Mouse (Mus musculus) intestine, embryonic 15.5 days (tissue): ENCODE measurements around the gene Gprc5a. TPM values are rescaled to one million over a fixed set of nuclear protein-coding genes. Genes with fewer than 3 reads are reported as not detected.

Experiments used
- ATAC-seq: fragments of 200-750 bp; cut with Nextera tagmentation; 2 replicates; pipeline ENCODE4 v1.8.0; 2017; ENCODE audit warnings: moderate TSS enrichment, moderate library complexity
- H3K27ac ChIP-seq: fragments of 300-500 bp; sonication (generic); 2 replicates; pipeline ENCODE4 v1.5.1; 2015; ENCODE audit warnings: mild to moderate bottlenecking, inconsistent platforms
- H3K27me3 ChIP-seq: fragments of 300-500 bp; sonication (generic); replicated peaks from 2 replicates; pipeline ENCODE4 v1.6.1; 2015; ENCODE audit warnings: inconsistent platforms
- H3K36me3 ChIP-seq: fragments of 300-500 bp; sonication (generic); 2 replicates; pipeline ENCODE4 v1.6.1; 2015; ENCODE audit warnings: inconsistent platforms
- H3K4me1 ChIP-seq: fragments of 300-500 bp; sonication (generic); replicated peaks from 2 replicates; pipeline ENCODE4 v1.6.1; 2015; ENCODE audit warnings: inconsistent platforms
- H3K4me2 ChIP-seq: fragments of 300-500 bp; sonication (generic); replicated peaks from 2 replicates; pipeline ENCODE4 v1.6.1; 2015; ENCODE audit warnings: mild to moderate bottlenecking, inconsistent platforms
- H3K4me3 ChIP-seq: fragments of 300-500 bp; sonication (generic); replicated peaks from 2 replicates; pipeline ENCODE4 v1.5.1; 2015; ENCODE audit warnings: inconsistent platforms
- H3K9ac ChIP-seq: fragments of 300-500 bp; sonication (generic); 2 replicates; pipeline ENCODE4 v1.6.1; 2015; ENCODE audit warnings: inconsistent platforms
- H3K9me3 ChIP-seq: fragments of 300-500 bp; sonication (generic); 2 replicates; pipeline ENCODE4 v1.6.1; 2016; ENCODE audit warnings: inconsistent platforms
- WGBS: fragments of 180-500 bp; shearing (Covaris S2); methylation state at CpG from one replicate; pipeline ENCODE4 v1.1.7; 2015; 5-methylcytosine and 5-hydroxymethylcytosine counted together
- polyA plus RNA-seq: library from polyadenylated mRNA; unstranded; fragments of >200 nt; fragmentation: Nextera tagmentation; extraction: Ambion mirVana; gene quantifications from 2 replicates; pipeline ENCODE4 v1.2.1, GENCODE M21; 2015

The Gprc5a gene
- polyA plus RNA-seq, 1 experiment from 2014 or later: 10.9 TPM

- Histone ChIP-seq H3K9ac (no peak overlapping the region), H3K27ac (no peak overlapping the region), H3K36me3 (no peaks in the 10 kb centered on the region), H3K9me3 (no peaks in the 10 kb centered on the region), H3K4me2 (no peak overlapping the region), H3K27me3 (no peaks in the 10 kb centered on the region), H3K4me1 (no peaks in the 10 kb centered on the region), H3K4me3 (no peak overlapping the region)
- WGBS: 42% methylated on average over 12 of the region's 12 CpGs
- ATAC-seq: no peak
Observed at GRCm38 (mm10) chr6:135078420-135078819, 13.0 kb downstream of the Gprc5a start.

- H3K4me1 ChIP-seq: no peaks in the 10 kb centered on the region
Observed at GRCm38 (mm10) chr6:135083991-135084502, 18.6 kb downstream of the Gprc5a start.

GRCm38 (mm10) chr6:135085703-135086102, 20.3 kb downstream of the Gprc5a start:
- H3K4me2 ChIP-seq: no peak overlapping the region
- H3K9ac ChIP-seq: no peak overlapping the region
- WGBS: 89% methylated on average over 1 of the region's 1 CpGs
- H3K36me3 ChIP-seq: 0 out of 2 replicates have a peak, but pooled peaks cover 4% of the 10 kb centered on the region
- H3K9me3 ChIP-seq: no peaks in the 10 kb centered on the region
- no peaks in the 10 kb centered on the region for H3K27me3 ChIP-seq
- no peak for ATAC-seq
- no peak overlapping the region for H3K4me3 ChIP-seq
- H3K4me1 ChIP-seq: no peaks in the 10 kb centered on the region
- H3K27ac ChIP-seq: no peak overlapping the region

More at GRCm38 (mm10) chr6:135083991-135084502, 18.6 kb downstream of the Gprc5a start:
- no peak overlapping the region for H3K27ac ChIP-seq
- 70% methylated on average over 10 of the region's 10 CpGs for WGBS
- no peak overlapping the region for H3K9ac ChIP-seq
- H3K4me3 ChIP-seq: no peak overlapping the region
- no peaks in the 10 kb centered on the region for H3K27me3 ChIP-seq
- H3K9me3 ChIP-seq: no peaks in the 10 kb centered on the region
- no peak for ATAC-seq
- no peak overlapping the region for H3K4me2 ChIP-seq
- H3K36me3 ChIP-seq: 0 out of 2 replicates have a peak, but pooled peaks cover 4% of the 10 kb centered on the region

- WGBS: 30% methylated on average over 19 of the region's 19 CpGs
- peak overlapping the region; percentile 46 for H3K4me2 ChIP-seq
- ATAC-seq: peak; percentile 80
Observed at GRCm38 (mm10) chr6:135087721-135088451, 22.4 kb downstream of the Gprc5a start.

GRCm38 (mm10) chr6:135089786-135090185, 24.3 kb downstream of the Gprc5a start:
- ATAC-seq: no peak
- Histone ChIP-seq H3K4me3 (no peak overlapping the region), H3K4me1 (no peaks in the 10 kb centered on the region), H3K36me3 (no peaks in the 10 kb centered on the region), H3K9me3 (no peaks in the 10 kb centered on the region), H3K27me3 (no peaks in the 10 kb centered on the region), H3K27ac (no peak overlapping the region), H3K9ac (no peak overlapping the region), H3K4me2 (no peak overlapping the region)
- WGBS: 34% methylated on average over 8 of the region's 8 CpGs

More at GRCm38 (mm10) chr6:135087721-135088451, 22.4 kb downstream of the Gprc5a start:
- no peak overlapping the region for H3K9ac ChIP-seq
- H3K27me3 ChIP-seq: no peaks in the 10 kb centered on the region
- no peak overlapping the region for H3K4me3 ChIP-seq
- H3K27ac ChIP-seq: no peak overlapping the region
- H3K4me1 ChIP-seq: no peaks in the 10 kb centered on the region
- no peaks in the 10 kb centered on the region for H3K9me3 ChIP-seq
- 0 out of 2 replicates have a peak, but pooled peaks cover 4% of the 10 kb centered on the region for H3K36me3 ChIP-seq

GRCm38 (mm10) chr6:135090661-135091060, 25.2 kb downstream of the Gprc5a start:
- no peak for ATAC-seq
- 78% methylated on average over 4 of the region's 4 CpGs for WGBS
- H3K4me2 ChIP-seq: no peak overlapping the region

GRCm38 (mm10) chr6:135092798-135093470, 27.5 kb downstream of the Gprc5a start:
- H3K9me3 ChIP-seq: no peaks in the 10 kb centered on the region
- 92% methylated on average over 12 of the region's 12 CpGs for WGBS
- no peaks in the 10 kb centered on the region for H3K4me1 ChIP-seq
- H3K4me2 ChIP-seq: no peak overlapping the region
- no peaks in the 10 kb centered on the region for H3K27me3 ChIP-seq
- H3K36me3 ChIP-seq: no peaks in the 10 kb centered on the region
- no peak overlapping the region for H3K4me3 ChIP-seq
- ATAC-seq: no peak
- H3K9ac ChIP-seq: no peak overlapping the region
- no peak overlapping the region for H3K27ac ChIP-seq

More at GRCm38 (mm10) chr6:135090661-135091060, 25.2 kb downstream of the Gprc5a start:
- Histone ChIP-seq H3K4me1 (no peaks in the 10 kb centered on the region), H3K9ac (no peak overlapping the region), H3K27me3 (no peaks in the 10 kb centered on the region), H3K4me3 (no peak overlapping the region), H3K36me3 (no peaks in the 10 kb centered on the region), H3K9me3 (no peaks in the 10 kb centered on the region), H3K27ac (no peak overlapping the region)

GRCm38 (mm10) chr6:135100787-135101472, 35.5 kb downstream of the Gprc5a start:
- Histone ChIP-seq H3K27ac (no peak overlapping the region), H3K4me3 (no peak overlapping the region), H3K27me3 (no peaks in the 10 kb centered on the region), H3K36me3 (no peaks in the 10 kb centered on the region), H3K9me3 (no peaks in the 10 kb centered on the region), H3K4me2 (no peak overlapping the region), H3K9ac (no peak overlapping the region), H3K4me1 (no peaks in the 10 kb centered on the region)
- no peak for ATAC-seq
- 82% methylated on average over 15 of the region's 15 CpGs for WGBS

GRCm38 (mm10) chr6:135102736-135103303, 37.4 kb downstream of the Gprc5a start:
- H3K9ac ChIP-seq: no peak overlapping the region
- no peaks in the 10 kb centered on the region for H3K4me1 ChIP-seq
- no peaks in the 10 kb centered on the region for H3K27me3 ChIP-seq
- no peak for ATAC-seq
- no peaks in the 10 kb centered on the region for H3K36me3 ChIP-seq
- H3K4me3 ChIP-seq: no peak overlapping the region
- no peak overlapping the region for H3K27ac ChIP-seq
- no peak overlapping the region for H3K4me2 ChIP-seq
- H3K9me3 ChIP-seq: no peaks in the 10 kb centered on the region
- WGBS: 57% methylated on average over 5 of the region's 5 CpGs

- Histone ChIP-seq H3K27me3 (no peaks in the 10 kb centered on the region), H3K4me3 (no peak overlapping the region), H3K9ac (no peak overlapping the region), H3K27ac (no peak overlapping the region), H3K4me2 (no peak overlapping the region), H3K36me3 (no peaks in the 10 kb centered on the region), H3K9me3 (no peaks in the 10 kb centered on the region), H3K4me1 (no peaks in the 10 kb centered on the region)
- no peak for ATAC-seq
- WGBS: 89% methylated on average over 6 of the region's 6 CpGs
Observed at GRCm38 (mm10) chr6:135107014-135107413, 41.6 kb downstream of the Gprc5a start.

- no peak overlapping the region for H3K4me2 ChIP-seq
- WGBS: 20% methylated on average over 7 of the region's 7 CpGs
- no peak for ATAC-seq
- H3K9me3 ChIP-seq: no peaks in the 10 kb centered on the region
- H3K4me3 ChIP-seq: no peak overlapping the region
- H3K27ac ChIP-seq: no peak overlapping the region
- H3K27me3 ChIP-seq: no peaks in the 10 kb centered on the region
- no peak overlapping the region for H3K9ac ChIP-seq
- no peaks in the 10 kb centered on the region for H3K36me3 ChIP-seq
- H3K4me1 ChIP-seq: no peaks in the 10 kb centered on the region
Observed at GRCm38 (mm10) chr6:135112411-135113113, 47.1 kb downstream of the Gprc5a start.
